Mouse (Mus musculus) layer of hippocampus, adult 8-10 months (tissue): ENCODE measurements around the gene Ppie. TPM values are rescaled to one million over a fixed set of nuclear protein-coding genes. Genes with fewer than 3 reads are reported as not detected.
"Not testable (repeated sequence)": the region's sequence is repeated elsewhere in the genome, so short reads cannot be mapped to it uniquely, and the experiment has no call there.

Experiments used
- DNase-seq, 2 experiments: peaks; one replicate each; pipeline ENCODE4 v3.0.0; 2022; ENCODE audit warnings: low spot score in 2 of 2
- total RNA-seq, 4 experiments: library from RNA; stranded (reverse); gene quantifications; 2 replicates each; pipeline ENCODE4 v1.2.4; 2022

Ppie gene
- total RNA-seq, result 10 to 100 TPM; 20.0 to 23.1 (median 20.4) TPM

DNA sequence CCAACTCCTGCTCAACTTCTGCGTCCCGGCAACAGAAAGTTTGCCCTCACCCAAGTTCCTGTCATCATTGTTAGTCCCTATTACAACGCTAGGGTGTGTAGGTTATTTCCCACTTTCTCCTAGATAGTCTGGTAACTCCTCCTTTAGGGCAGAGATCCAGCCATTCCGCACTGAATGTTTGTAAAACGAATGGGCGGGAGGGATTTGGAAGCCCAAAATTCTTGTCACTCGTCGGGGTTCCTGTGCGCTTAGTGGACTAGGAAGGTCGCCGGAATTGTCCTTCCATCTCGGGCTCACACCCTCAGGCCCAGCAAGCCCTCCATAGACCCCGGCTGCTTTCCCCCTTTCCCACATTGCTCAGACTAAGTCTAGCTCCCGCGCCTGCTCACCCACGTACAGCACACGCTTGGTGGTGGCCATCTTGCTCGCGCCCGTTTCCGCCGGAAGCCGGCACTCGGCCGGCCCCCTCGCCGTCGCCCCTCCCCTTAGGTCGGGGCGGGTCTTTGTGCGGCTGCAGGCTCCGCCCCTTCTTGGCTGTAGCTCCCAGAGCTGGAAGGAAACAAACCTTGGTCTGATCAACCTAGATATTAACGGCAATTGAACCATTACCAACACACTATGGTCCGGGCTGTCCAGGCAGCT lies at the start of gene Ppie:
Gene Ppie (minus strand): TSS at position 439 of the 642 bp plus-strand sequence.
- DNase-seq, result peak; percentile 26 to 53

DNA sequence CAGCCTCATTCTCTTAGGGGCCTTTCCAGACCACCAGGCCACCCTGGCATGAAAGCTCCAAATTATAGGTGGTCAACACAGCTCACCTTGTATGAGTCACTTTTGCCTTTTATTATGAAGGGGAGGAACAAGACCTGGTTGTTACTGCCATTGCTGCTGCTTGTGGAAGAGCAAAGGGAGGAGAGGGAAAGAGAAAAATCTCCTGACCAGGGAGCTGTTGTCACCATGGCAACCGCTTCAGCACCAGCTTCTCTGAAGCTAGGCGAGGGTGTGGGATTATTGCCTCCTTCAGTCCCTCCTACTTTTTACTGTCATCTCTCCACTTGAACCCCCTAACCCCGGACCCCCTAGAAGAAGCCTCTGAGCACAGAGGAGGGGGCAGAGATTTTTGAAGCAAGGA lies 45.1 kb upstream of the Ppie start:
- peak in 1 of 2 experiments; percentile 46 for DNase-seq

- DNase-seq, result peak; percentile 93 to 94
These were observed 43.7 kb upstream of the Ppie start for GRCm38 (mm10) chr4:123183239-123184056.

DNA sequence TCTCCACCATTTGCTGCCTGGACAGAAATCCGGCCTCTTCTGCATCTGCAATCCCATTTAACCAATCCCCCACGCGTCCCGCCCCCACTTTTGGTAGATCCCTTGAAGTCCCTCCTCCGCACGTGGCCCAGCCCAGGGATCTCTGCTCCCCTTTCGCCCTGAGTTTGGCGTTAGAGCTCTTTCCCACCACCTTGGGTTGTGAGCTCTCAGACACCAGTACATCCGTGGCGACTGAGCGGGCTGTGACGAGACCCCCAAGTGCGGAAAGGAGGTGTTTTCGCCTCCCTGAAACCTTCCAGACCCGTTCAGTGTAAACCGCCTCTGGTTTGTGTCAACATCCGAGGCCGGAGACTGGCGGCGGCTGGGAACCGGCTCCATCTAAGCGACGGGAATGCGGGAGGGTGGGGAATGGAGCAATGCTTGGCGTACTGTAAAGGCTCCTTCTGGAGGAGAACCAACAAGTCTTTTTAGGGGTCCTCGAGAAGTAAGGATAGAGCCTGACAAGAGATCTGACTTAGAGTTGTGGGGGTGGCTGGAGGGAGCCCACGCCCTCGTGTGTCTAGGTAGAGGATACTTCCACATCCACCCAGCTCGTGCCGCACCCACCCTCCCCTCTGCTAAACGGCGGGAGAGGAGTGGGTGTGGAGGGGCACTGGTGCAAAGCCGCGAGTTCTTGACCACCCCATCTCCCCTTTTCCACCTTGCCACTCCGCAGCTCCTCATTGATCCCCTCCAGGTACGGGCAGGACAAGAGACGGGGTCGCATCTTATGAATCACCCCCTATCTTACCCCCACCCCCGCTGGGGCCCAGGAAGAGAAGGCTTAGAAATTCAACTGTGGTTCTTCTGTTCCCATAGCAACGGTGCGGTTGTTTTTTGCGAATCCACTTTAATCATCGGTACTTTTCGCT lies 42.8 kb upstream of the Ppie start, which contains the start of gene Hpcal4:
Gene Hpcal4 (plus strand): TSS at position 900 of the 911 bp plus-strand sequence.
- peak in 1 of 2 experiments; percentile 51 for DNase-seq

- no peak for DNase-seq
These were observed 32.1 kb upstream of the Ppie start for GRCm38 (mm10) chr4:123171811-123172210.

DNA sequence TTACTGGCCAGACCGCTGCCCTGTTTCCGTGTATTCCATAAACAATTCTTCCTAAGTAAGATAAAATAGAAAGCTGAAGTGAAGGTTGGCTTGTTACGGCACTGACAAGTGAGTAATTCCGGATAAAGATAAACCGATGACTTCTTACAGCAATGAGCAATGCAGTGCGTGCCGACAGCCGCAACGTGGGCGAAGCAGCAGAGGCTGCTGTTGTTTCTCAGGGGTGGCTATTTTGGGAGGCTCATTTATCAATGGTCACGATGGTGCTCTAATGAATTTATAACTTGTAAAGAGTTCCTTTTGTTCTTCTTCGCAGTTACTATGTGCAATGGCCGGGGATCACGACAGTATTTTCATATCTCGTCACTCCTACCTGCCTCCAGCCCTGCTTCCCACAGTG lies 24.4 kb upstream of the Ppie start:
- DNase-seq, result peak; percentile 52 to 62

DNA sequence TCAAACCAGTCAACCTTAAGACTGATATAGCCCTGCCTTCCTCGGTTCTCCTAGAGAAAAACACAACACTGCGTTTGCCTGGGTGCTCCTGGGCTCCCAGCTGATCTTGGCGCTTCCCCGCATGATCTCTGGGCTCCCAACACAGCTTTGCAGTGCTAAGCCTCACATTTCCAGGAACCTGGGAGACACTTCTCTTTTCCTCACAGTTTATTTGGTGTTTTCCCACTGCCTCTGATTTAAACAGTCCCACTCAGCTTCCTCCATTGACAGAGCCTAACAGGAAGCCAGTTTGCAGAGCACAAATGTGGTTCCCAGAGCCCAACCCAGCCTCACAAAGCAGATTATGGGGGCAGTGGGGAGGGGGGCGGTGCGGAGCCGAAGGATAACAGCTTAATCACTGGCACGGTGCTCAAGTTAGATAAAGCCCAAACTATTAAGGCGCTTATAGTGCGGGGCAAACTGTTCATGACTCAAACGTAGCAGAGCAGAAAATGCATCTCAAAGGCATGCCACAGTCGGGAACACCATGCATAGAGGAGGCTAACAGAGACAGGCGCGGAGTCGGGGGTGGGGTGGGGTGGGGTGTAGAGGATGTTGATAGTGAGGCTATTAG lies 22.7 kb upstream of the Ppie start:
- no peak for DNase-seq

GRCm38 (mm10) chr4:123161251-123161650 lies 21.5 kb upstream of the Ppie start:
- not testable (repeated sequence) for DNase-seq

DNA sequence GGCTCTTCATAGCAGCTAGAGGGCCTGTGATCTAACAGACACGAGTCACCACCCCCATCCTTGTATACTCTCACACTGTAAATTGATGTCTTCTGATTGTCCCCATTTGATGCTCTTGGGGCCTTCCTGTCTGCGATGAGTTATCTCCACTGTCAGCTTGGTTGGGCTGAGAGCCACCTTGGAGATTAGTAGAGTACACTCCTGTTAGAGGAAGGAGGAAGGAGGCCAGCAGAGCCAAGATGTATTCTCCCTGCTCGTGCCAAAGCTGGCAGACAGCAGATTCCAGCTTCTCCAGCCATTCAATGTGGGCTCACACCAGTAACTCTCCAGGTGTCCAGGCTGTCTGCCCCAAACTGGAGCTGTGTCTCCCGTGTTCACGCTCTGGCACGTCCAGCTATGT lies 20.8 kb upstream of the Ppie start:
- no peak for DNase-seq

GRCm38 (mm10) chr4:123155840-123156239 lies 16.1 kb upstream of the Ppie start:
- DNase-seq, result no peak

DNA sequence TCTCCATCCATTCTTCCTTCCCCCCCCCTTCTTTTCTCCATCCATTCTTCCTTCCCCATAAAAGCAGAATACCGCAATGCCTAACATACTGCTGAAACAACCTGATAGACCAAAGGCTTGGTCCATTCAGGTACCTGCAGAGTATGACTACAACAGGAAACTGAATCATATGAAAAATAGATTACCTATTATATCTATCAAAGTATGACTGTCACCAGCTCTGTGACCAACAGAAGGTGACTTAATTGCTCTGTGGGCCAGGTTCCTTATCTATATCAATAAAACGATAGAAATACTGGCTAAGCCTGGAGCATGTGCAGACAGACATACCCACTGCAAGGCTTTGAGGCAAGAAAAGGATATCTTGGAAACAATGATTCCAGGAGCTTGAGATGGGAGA lies 15.7 kb upstream of the Ppie start:
- no peak for DNase-seq

DNA sequence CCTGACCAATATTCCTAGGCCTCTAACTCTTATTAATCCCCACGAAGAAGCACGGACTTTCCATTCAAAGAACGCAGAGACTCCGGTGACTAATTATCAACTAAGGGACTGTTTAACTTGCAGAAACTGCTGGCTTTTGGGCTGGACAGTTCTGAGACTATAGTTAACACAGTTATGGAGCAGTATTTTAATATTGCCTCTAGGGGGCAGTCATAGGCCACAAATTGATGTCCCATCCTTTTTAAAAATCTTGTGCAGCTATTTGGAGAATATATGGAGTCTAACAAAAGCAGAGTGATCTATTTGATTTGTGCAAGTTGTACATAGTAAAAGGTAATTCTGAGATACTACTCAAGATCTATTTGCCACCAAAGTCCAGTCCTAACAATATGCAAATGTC lies 15.3 kb upstream of the Ppie start:
- peak in 1 of 2 experiments; percentile 46 for DNase-seq

GRCm38 (mm10) chr4:123152976-123153375 lies 13.2 kb upstream of the Ppie start:
- DNase-seq, result peak; percentile 76 to 78

- DNase-seq, result no peak
These were observed 12.3 kb upstream of the Ppie start for GRCm38 (mm10) chr4:123152003-123152402.

GRCm38 (mm10) chr4:123147446-123148150 lies 7.8 kb upstream of the Ppie start:
- DNase-seq, result peak; percentile 39 to 46

- no peak for DNase-seq
These were observed 2.2 kb downstream of the Ppie start for GRCm38 (mm10) chr4:123137551-123137950.

DNA sequence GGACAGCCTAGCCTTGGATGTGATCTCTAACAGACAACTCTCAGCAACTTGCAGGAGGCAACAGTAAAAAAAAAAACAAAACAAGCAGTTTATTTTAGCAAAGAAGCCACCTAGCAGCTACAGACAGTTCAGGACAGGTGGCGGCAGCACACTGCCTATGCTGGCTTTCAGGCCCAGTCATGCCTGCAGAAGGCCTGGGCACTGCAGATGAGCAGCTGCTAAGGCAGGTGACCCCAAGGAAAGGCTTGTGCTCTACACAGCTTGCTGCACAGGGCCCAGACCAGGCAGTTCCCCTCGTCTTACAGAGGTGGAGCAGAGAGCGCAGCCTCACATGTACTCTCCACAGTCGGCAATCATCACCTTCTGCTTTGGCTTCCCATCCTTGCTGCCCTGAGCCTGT lies 12.7 kb downstream of the Ppie start:
- no peak for DNase-seq

DNA sequence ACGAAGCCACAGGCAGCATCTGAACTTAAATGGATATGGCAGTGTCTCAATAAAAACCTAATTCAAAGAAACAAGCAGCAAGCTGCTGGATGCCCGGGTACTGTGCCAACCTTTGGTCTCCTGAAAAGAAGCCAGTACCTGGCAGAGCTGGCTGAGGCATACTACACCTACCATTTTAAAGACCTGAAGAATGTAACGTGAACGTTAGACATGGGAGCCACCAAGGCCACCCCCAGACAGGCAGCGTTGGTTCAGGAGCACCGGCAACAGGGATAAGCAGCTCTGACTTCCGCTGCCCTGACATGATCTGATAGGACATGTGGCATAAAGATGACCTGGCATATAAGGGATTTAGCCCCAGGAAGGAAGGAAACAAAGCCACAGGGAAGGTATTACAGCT lies 13.1 kb downstream of the Ppie start:
- DNase-seq, result no peak

DNA sequence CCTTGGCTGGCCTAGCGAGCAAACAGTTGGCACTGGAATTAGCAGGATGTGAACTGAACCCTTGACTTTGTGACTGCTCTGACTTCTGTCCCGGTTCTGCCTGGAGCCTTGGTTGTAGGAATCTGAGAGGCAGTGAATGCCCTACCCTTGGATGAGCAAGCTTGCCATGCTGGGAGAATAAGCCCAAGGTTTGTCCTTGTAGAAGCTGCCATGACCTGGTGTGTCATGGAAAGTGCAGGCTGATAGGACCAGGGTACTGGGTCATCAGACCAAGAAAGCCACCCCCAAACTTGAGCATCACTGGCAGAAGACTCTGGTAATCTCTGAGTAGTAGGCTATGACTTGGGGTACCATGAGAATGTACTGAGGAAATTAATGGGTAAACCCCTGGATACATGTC lies 18.5 kb downstream of the Ppie start:
- no peak for DNase-seq

DNA sequence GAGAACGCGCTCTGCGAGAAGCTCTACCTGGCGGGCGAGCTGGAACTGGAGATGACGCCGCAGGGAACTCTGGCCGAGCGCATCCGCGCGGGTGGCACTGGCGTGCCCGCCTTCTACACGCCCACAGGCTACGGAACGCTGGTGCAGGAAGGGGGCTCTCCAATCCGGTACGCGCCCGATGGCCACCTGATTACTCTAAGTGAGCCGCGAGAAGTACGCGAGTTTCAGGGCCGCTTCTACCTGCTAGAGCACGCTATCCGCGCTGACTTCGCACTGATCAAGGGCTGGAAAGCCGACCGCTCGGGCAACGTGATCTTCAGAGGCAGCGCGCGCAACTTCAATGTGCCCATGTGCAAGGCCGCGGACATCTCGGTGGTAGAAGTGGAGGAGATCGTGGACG lies 23.1 kb downstream of the Ppie start:
- DNase-seq, result peak in 1 of 2 experiments; percentile 16

GRCm38 (mm10) chr4:123116011-123116410 lies 23.7 kb downstream of the Ppie start, which contains the start of gene Oxct2b:
Gene Oxct2b (plus strand): TSS chr4:123116266.
- DNase-seq, result no peak
